Mouse (Mus musculus): Measurements from ENCODE around the gene Klhdc2.
A peak's percentile ranks its signal among the peaks of the same experiment; 100 is the strongest.

GRCm38 (mm10) chr12:69357300-69357646 lies 60.8 kb downstream of the Klhdc2 start:
- no peak; the same call in 1 of the 2 replicates for TF ChIP-seq CTCF (IDR thresholded peaks at IDR 0.05; ENCODE audit: low read depth)
- 0 out of 2 replicates have a peak, but pooled peaks have one; percentile 60 for TF ChIP-seq EP300 (IDR thresholded peaks at IDR 0.05; ENCODE audit: low read depth)
